Mouse (Mus musculus): Measurements from ENCODE around the gene Krt2.

The Krt2 gene

DNA sequence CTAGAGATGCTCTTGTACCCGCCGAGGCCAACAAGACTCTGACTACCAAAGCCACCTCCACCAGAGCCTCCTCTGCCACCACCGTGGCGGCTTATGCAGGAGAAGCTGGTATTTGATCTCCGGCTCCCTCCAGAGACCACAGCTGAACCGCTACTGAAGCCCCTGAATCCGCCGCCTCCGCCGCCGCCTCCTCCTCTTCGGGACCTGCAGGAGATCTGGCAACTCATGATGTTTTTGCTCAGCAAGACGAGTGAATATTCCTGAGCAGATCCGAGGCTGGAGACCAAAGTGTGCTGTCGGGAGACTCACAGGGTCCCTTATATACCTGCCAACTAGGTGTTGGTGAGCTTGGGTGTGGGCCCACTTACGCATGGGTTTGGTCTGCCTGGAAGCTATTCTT is at the start of gene Krt2:
Gene Krt2 (minus strand): TSS at position 295 of the 400 bp plus-strand sequence.
- DNase-seq (ENCODE audit: inconsistent age in 2 of 2, low spot score in 1 of 2): no peak

DNA sequence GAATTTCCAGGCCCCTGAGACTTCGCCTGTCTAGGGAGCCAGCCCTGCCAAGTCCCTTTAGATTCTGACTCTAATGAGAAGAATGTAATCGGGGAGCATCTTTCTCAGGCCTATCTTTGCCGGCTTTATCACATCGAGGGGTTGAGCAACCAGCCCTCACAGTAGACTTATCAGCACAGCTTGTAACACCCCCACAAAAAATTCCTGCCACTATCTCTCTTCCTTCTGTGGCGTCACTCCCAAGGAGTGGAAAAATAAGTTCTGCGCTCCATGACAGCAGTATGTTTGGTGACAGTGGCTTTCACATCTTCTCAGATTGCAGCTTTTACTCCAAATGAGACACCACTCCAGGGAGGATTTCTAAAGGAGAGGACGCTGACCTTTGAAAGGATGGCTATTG is 48.8 kb upstream of the Krt2 start:
- DNase-seq (ENCODE audit: inconsistent age in 2 of 2, low spot score in 1 of 2): no peak

DNA sequence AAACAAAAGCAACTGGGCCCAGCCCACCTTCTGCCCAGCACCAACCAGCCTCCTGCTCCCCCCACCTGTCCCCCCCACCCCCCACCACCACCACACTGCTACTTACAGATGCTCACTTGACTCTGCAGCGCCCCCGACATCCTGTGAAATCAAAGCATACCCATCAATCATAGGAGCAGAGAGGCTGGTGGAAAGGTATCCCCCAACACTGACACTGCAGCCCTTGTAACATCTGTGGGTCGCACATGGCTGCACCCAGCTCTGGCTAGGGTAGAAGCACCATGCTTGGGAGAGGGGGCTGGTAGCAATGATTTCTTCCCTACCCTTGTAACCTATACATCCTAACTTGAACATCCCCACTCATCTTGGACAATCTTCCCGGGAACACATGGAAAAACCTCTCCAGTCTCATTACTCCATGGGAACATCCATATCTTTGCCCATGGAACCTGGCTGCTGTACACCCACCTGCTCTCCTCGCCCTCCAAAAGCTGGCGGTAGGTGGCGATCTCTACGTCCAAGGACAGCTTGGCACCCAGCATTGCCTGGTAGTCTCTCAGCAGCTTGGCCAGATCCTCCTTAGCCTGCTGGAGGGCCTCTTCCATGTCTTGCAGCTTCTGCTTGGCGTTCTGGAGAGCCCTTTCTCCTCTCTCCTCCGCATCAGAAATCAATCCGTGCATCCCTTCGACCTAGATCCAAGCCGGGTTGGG is 42.6 kb upstream of the Krt2 start:
- no peak for DNase-seq (ENCODE audit: inconsistent age in 2 of 2, low spot score in 1 of 2)

DNA sequence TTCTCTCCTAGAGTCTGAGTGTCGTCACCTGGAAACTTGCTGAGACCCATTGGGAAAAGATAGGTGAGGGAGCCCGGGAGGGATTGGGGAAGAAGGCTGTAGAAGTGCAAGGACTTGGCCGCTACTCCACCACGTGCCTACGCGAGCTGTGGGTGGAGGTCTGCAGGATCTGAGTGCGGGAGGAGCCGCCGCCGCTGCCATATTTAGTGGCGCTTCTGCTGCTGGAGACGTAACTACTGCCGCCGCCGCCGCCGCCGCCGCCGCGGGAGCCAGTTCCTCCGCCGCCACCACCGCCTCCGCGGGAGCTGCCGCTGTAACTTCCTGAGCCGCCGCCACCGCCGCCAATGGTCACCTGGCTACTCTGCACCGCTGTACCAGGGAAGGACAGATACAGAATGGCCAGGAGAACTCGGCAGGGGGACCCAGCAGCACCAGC is 41.8 kb upstream of the Krt2 start:
- DNase-seq (ENCODE audit: inconsistent age in 2 of 2, low spot score in 1 of 2): peak; percentile 40 to 77

DNA sequence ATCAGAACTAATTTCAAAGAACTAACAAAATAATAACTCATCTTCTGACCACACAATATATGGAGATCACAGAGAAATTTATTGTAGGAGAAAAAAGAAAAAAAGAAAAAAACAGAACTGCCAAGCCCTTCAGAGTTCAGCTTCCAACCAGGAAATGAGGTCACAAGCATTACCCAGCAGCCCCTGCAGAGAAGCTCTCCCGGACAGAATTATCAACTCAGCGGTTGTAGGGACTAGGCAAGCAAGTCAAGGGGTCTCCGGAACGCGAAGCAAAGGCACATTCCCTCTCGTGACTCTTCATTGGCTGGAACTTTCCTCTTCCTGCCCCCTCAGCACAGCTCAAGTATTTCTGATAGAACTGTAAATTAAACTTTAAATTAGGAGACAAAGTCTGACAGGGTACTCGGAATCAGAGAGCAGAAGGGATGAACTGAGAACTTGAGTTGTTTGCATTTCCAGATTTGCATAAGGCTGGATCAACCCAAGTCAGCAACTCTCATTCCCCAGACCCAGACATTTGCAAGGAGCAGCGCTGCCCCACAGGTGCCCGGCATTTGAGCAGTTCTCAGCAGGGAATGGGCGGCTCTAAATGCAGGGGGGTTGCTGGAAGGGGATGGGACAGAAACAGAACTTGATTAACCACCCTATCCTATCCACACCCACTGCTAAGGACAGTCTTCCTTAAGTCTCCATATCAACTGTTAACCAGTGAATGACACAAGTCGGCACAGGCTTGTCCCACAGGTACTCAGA is 40.9 kb upstream of the Krt2 start:
- no peak for DNase-seq (ENCODE audit: inconsistent age in 2 of 2, low spot score in 1 of 2)

DNA sequence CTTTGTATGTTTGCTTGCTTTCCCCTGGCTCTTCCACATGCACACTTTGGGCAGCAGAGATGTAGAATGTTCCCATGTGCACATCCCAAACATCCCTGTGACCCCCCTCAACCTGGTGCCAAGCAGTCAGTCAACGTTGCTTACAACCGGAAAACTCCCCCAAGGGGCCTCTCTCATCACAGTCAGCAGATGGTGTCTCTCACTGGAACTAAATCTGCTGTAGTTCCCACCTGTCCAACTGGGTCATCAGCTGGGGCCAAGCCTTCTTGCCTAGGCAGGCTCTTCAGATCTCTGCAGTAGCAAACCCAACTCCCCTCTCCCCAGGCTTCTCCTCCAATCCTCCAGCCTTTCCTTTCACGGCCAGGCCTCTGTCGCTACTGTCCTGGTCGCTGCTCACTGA is 38.7 kb upstream of the Krt2 start:
- no peak for DNase-seq (ENCODE audit: inconsistent age in 2 of 2, low spot score in 1 of 2)

DNA sequence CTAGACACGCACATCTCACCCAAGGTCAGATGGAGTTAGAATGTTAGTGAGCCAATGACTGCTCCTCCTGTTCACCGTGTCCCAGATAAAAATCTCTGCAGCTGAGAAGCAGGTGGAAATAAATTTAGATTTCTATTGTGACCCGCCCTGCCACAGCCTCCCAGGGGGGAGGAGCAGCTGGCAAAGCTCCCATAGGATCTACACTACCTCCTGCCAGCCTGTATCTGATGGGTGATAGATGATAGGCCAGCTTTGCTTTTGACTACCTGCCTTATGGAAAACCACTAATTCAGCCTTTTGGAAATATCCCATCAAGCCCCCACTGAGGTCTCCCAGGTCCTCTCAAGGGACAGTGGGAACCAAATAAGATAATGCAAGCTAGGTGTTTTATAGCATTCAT is 37.8 kb upstream of the Krt2 start:
- DNase-seq (ENCODE audit: inconsistent age in 2 of 2, low spot score in 1 of 2): no peak

DNA sequence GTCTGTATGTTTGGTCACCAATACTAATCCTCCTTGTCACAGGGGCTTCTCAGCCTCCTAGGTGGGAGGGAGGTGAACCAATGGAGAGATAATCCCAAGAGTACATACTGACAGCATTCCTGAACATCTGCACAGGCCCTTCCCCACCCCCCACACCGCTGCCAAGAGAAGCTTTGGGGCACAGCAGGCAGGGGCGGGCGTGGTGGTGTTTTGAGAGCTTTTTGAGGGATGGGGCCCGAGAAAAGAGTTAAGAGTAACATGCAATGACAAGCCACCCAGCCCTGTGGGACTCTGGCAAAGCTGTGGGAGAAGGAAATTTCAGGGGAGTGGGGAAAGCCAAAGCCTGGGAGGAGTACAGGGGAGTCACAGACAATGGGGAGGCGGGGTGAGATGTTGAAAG is 36.3 kb upstream of the Krt2 start:
- no peak for DNase-seq (ENCODE audit: inconsistent age in 2 of 2, low spot score in 1 of 2)

DNA sequence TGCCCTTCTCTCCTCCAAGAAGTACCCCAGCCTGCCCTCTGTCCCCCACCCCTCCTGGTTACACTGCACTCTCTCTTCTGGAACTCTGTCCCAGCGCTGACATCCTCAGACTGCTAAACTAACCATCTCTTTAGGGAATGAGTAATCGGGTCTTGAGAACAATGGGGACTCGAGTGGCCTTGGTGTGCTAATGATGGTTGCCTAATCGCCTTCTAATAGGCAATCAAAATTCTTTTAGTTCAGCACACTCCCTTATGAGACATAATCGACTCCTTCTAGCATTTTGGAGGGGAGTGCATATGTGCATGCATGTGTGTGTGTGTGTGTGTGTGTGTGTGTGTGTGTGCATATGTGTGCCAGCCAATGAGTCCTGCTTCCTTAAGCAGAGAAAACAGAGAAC is 34.6 kb upstream of the Krt2 start:
- DNase-seq (ENCODE audit: inconsistent age in 2 of 2, low spot score in 1 of 2): peak in 1 of 2 experiments; percentile 54

DNA sequence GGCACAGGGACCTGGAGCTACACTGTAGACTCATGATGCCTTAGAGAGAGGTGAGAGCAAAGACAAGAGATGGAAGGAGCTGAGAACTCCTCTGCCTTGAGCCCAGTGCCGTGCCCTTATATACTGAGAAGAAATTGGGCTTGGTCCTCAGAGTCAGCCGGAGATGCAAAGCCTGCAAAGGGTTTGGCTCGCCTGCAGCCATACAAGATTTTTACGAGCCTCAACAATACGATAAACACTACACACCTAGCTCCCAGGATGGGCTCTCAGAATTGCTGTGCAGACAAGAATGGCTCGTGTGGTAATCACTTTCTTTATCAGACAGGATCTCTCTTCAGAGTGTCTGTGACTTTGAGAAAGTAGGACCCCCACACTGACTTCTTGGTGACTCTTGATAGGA is 32.7 kb upstream of the Krt2 start, which contains the start of gene Krt1:
Gene Krt1 (minus strand): TSS at position 101 of the 400 bp plus-strand sequence.
- DNase-seq (ENCODE audit: inconsistent age in 2 of 2, low spot score in 1 of 2): no peak

DNA sequence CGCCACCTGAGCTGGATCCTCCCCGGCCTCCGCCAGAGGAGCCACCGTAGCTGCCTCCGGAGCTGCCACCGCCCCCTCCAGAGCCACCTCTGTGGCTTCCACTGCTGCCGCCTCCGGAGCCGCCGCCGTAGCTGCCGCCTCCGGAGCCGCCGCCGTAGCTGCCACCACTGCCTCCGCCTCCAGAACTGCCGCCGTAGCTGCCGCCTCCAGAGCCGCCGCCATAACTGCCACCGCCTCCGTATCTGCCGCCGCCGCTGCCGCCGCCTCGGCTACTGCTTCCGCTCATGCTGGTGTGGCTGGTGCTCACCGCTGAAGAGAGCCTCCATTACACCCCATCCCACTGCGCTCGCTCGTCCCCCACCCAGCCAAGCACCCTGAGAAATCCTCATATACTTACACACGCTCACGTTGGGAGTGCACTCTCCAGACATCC is 28.0 kb upstream of the Krt2 start:
- peak; percentile 50 to 78 for DNase-seq (ENCODE audit: inconsistent age in 2 of 2, low spot score in 1 of 2)

DNA sequence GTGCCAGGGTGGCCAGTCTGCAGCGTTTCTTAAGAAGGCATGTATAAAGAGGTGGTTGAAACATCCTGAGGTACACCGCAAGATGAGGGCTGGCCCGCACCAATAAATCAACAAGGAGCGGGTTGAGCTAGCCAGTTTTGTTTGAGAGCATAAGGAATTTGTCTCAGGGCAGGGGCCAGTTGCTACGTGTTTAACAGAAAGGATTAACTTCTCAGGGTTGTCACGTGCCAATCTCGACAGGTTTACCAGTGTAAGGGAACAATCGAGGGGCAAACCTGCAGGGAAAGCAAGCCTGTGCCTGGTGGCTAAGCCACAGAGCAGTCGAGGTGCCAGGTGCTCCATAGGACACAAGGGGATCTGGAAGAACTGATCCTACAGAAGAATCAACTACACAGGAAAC is 25.2 kb upstream of the Krt2 start:
- DNase-seq (ENCODE audit: inconsistent age in 2 of 2, low spot score in 1 of 2): no peak

DNA sequence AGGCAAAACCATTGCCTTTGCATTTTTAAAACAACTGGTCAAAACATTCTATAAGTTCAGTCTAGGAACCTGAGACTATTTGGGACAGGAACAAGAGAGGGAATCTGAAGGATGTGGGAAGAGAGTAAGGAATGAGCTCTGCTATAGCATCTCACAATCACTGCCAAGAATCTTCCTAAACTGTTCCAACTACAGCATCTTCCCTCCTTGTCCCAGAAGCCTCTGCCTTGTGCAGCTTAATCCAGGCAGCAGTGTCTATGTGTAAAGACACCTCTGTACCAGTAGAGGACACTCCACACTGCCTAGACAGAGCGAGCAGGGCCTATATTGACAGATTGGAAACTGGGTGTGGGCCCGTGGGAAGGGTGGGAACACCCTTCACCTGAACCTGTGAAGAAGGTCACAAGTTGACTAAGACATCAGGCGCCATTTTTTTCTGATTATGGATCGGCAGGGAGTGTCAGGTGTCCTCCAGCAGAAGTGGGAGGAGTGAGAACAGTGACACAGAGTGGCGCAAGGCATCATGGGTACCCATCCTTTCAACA is 16.9 kb upstream of the Krt2 start:
- no peak for DNase-seq (ENCODE audit: inconsistent age in 2 of 2, low spot score in 1 of 2)

DNA sequence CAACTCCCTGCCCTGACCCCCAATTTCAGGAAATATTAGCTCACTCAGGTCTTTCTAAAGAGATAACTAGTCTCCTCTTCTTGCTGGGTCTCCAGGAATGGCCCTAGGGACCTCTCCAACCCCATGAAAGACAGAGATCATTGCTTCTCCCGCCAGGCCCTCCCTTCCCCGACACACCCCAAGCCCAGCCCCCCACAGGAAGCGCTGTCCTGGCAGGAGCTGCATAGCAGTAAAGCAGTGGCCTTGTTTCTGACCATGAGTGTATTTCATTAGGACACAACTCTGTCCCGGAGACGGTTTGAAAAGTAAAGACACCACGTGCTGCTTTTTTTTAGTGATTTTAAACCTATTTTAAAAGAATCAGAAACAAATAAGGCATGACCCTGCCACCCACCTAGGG is 15.2 kb upstream of the Krt2 start:
- DNase-seq (ENCODE audit: inconsistent age in 2 of 2, low spot score in 1 of 2): peak; percentile 40 to 84

DNA sequence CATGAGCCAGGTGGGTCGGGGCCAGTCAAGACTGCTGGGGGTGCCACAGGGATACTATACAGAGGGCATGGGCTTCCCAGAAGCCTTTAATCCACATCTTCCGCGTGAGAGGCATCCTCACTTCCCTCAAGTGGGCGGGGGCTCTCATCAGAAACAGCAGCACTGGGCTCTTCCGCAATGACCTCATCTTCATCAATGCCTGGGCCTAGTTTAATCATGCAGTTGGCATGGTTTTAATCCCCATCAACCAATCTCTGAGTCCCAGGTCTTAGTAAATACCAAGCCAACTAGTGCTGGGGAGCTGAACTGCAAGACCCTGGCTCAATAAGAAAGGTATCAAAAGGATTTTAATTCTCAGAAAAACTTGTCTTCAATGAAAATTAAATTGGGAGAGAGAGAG is 11.5 kb upstream of the Krt2 start:
- DNase-seq (ENCODE audit: inconsistent age in 2 of 2, low spot score in 1 of 2): no peak

DNA sequence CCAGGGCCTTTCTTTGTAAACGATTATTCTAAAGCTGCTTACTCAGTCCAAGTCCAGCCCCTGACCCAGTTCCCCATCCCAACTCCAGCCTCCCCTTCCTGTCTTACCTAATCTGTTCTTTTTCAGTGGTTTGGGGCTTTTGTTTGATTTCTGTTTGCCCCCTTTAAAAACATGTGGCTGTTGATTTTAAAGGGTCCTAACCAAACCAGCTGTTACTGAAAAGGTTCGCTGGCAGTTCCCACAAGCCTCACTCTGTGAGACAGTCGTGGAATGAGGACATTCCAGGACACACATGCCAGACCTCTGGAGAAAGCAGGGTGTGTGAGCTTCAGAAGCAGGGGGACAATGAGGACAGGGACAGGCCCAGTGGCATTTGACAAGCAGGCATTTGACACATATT is 3.8 kb upstream of the Krt2 start:
- peak in 1 of 2 experiments; percentile 48 for DNase-seq (ENCODE audit: inconsistent age in 2 of 2, low spot score in 1 of 2)

DNA sequence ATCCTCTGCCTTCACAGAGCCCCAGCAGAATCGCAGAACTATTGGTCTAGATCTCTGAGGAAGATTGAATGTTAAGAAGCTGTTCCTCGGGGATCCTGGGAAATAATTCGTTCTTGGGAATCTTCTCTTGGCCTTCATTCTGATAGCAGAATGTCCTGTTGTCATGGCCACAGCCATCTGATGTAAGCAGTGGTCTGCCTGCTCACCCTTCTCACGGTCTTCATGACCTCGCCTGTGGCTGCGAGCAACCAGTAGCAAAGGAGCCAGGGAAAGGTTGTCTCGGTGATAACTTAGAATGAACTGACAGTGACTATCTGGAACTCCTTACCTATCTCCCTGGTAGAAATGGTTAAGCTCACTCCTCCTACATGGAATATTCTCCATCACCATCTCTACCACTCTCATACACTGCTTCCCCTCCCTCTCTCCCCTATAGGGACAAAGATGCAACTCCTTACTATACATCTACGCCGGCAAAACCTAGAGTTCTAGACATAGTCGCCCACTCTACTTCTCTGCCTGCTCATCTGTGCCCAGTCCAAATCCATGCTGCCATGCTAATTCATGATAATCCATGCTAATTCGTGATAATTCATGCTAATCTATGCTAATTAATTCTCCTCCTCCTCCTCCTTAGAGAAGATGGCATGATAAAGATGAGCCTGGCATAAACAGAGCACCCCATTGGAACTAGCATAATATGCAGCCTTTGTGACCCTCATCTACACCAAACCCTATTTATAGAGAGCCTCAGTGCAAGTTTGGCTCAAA is 14.7 kb downstream of the Krt2 start:
- no peak for DNase-seq (ENCODE audit: inconsistent age in 2 of 2, low spot score in 1 of 2)

DNA sequence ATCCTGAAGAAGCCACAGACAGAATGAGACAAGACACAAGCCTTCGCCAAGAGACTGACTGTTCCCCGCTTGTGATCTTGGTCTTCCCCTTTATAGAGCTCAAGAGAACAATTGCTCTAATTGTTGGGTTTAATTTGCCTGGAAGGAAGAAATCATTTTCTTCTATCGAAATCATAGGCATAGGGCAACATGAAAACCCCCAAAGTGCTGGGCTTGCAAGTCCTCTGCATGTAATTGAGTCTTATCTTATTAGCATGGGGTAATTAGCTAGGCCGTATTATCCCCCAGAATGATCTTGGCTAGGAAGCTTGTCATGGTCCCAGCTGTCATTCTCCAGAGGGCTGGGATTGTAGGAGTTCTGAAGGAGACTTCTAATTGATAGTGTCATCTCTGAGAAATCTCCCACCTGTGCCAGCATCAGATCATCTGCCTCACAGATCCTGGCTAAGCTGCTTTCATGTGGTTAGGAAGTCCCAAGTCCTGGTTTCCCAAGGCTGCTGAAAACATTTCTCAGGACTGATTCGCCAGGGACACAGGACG is 15.6 kb downstream of the Krt2 start, which contains the start of gene Krt73:
Gene Krt73 (minus strand): TSS at position 51 of the 540 bp plus-strand sequence.
- no peak for DNase-seq (ENCODE audit: inconsistent age in 2 of 2, low spot score in 1 of 2)

DNA sequence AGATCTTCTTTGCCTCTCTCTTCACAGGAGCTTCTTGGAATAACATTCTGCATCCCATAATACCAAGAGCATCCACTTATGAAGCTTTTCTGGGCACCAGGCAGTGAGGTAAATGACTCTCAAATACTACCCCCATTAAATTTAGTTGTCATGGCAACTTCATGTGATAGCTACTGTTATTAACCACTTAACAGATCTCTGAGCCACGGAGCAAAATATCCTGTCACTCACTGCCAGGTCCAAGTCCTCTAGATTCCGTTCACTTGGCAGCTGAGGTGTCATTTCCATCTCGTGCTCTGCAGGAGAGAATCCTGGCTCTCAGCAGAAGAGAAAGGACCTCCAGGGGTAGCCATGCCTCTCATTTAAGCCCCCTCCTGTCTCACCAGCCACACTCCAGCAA is 27.1 kb downstream of the Krt2 start:
- DNase-seq (ENCODE audit: inconsistent age in 2 of 2, low spot score in 1 of 2): no peak

DNA sequence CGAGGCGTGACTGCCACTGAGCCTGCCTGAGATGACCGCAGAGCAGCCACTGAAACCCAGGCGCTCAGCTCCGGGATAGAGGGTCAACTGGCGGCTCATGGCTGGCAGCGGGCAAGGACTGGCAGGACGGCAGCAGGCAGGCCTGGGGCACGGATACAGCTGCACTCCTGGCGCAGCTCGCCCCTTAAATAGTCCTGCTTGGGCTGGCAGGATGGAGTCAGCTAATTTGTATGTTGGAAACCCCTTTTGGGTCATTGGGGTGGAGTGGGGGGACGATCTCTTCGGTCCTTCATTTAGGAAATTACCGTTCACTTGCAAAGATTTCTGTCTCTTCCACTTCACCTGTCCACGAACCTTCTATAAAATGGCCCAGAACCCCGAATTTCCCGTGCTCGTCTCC is 31.6 kb downstream of the Krt2 start, which contains the start of gene Krt72:
Gene Krt72 (minus strand): TSS at position 101 of the 400 bp plus-strand sequence.
- DNase-seq (ENCODE audit: inconsistent age in 2 of 2, low spot score in 1 of 2): no peak

DNA sequence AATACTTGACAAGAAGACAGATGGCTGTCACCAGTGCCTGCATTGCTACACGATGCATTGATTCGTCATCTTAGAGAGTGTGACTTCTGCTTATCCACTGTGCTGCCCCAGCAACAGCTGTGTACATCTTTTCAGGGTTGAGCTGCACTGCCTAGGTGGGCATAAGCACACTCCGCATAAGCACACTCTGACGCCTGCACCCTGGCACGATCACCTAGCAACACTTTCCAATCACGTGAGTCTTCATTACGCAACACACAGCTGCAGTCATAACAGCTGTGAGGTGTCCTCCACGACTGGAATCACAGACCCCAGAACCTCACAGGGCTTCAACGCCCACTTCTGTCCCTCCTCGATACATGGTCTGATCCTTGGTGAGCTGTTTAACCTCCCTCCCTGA is 44.5 kb downstream of the Krt2 start:
- DNase-seq (ENCODE audit: inconsistent age in 2 of 2, low spot score in 1 of 2): peak in 1 of 2 experiments; percentile 30
